Mouse (Mus musculus) left cerebral cortex, adult 2 months (tissue): ENCODE data around the gene Zfp518b. TPM values are rescaled to one million over a fixed set of nuclear protein-coding genes. Genes with fewer than 3 reads are reported as not detected.

ENCODE experiments used
- DNase-seq, 2 experiments: peaks; one replicate each; pipeline ENCODE4 v3.0.0; 2021 to 2022; ENCODE audit warnings: low spot score in 2 of 2, mixed read lengths in 1 of 2; ENCODE audit errors: extremely low spot score in 1 of 2
- H3K27ac ChIP-seq: fragments of 200-600 bp; 2 replicates; pipeline ENCODE4 v1.8.1; 2022
- H3K4me3 ChIP-seq: fragments of 200-600 bp; 2 replicates; pipeline ENCODE4 v1.8.1; 2022
- CTCF ChIP-seq: fragments of 200-600 bp; IDR thresholded peaks from 2 replicates; pipeline ENCODE4 v1.8.1; 2022; ENCODE audit warnings: antibody characterized with exemption, mild to moderate bottlenecking, moderate library complexity
- intact Hi-C: fragments of 180-260 bp; cut with DNase I; formaldehyde crosslinking; loops from one replicate; pipeline ENCODE4 v1.15.1; 2025
- total RNA-seq, 2 experiments: library from RNA; stranded (reverse); gene quantifications; 2 replicates each; pipeline ENCODE4 v1.2.3; 2021

Gene Zfp518b
- total RNA-seq, 2 experiments from 2014 or later: 12.4 to 14.4 TPM

GRCm38 (mm10) chr5:38658836-38659235 lies 25.8 kb downstream of the Zfp518b start:
- intact Hi-C loops: no loop called here
- Histone ChIP-seq H3K27ac (no peak overlapping the region), H3K4me3 (no peak overlapping the region)
- no peak for TF ChIP-seq CTCF
- DNase-seq: no peak

- DNase-seq: no peak
- H3K4me3 ChIP-seq: no peak overlapping the region
- TF ChIP-seq CTCF: no peak
- intact Hi-C loops: no loop called here
- no peak overlapping the region for H3K27ac ChIP-seq
Measured at GRCm38 (mm10) chr5:38656204-38656603, 28.4 kb downstream of the Zfp518b start.

- Histone ChIP-seq H3K27ac (no peak overlapping the region), H3K4me3 (no peak overlapping the region)
- intact Hi-C loops: no loop called here
- DNase-seq: no peak
- TF ChIP-seq CTCF: no peak
Measured at GRCm38 (mm10) chr5:38655421-38655928, 29.2 kb downstream of the Zfp518b start.

GRCm38 (mm10) chr5:38654571-38654970 lies 30.1 kb downstream of the Zfp518b start:
- no peak for DNase-seq
- peak; percentile 14 for TF ChIP-seq CTCF

GRCm38 (mm10) chr5:38653101-38653500 lies 31.5 kb downstream of the Zfp518b start:
- Histone ChIP-seq H3K27ac (no peak overlapping the region), H3K4me3 (no peak overlapping the region)
- no peak for DNase-seq
- TF ChIP-seq CTCF: no peak
- intact Hi-C loops: no loop called here

More at GRCm38 (mm10) chr5:38654571-38654970, 30.1 kb downstream of the Zfp518b start:
- intact Hi-C loops: no loop called here
- no peak overlapping the region for H3K27ac ChIP-seq
- H3K4me3 ChIP-seq: no peak overlapping the region

- no peak for DNase-seq
- intact Hi-C loops: no loop called here
- no peak for TF ChIP-seq CTCF
- no peak overlapping the region for H3K27ac ChIP-seq
- no peak overlapping the region for H3K4me3 ChIP-seq
Measured at GRCm38 (mm10) chr5:38651455-38651854, 33.2 kb downstream of the Zfp518b start.

GRCm38 (mm10) chr5:38641526-38641925 lies 43.1 kb downstream of the Zfp518b start:
- H3K4me3 ChIP-seq: no peak overlapping the region
- intact Hi-C loops: no loop called here
- TF ChIP-seq CTCF: no peak
- no peak overlapping the region for H3K27ac ChIP-seq
- DNase-seq: no peak

- TF ChIP-seq CTCF: no peak
- H3K4me3 ChIP-seq: no peak overlapping the region
- intact Hi-C loops: no loop called here
- no peak overlapping the region for H3K27ac ChIP-seq
- DNase-seq: no peak
Measured at GRCm38 (mm10) chr5:38636301-38636749, 48.3 kb downstream of the Zfp518b start.

GRCm38 (mm10) chr5:38635696-38636095 lies 48.9 kb downstream of the Zfp518b start:
- TF ChIP-seq CTCF: no peak
- Histone ChIP-seq H3K4me3 (no peak overlapping the region), H3K27ac (no peak overlapping the region)
- DNase-seq: no peak
- intact Hi-C loops: no loop called here

GRCm38 (mm10) chr5:38634321-38635164 lies 50.1 kb downstream of the Zfp518b start:
- H3K4me3 ChIP-seq: no peak overlapping the region
- no peak for TF ChIP-seq CTCF
- H3K27ac ChIP-seq: no peak overlapping the region
- intact Hi-C loops: no loop called here
- DNase-seq: no peak

- intact Hi-C loops: loop anchor here (1.0 kb wide), 2 partner anchors 52 to 325 kb away; no protein-coding TSS in a partner anchor
Measured at GRCm38 (mm10) chr5:38632463-38633449, 51.9 kb downstream of the Zfp518b start.

More at GRCm38 (mm10) chr5:38632463-38633449, 51.9 kb downstream of the Zfp518b start:
- DNase-seq: peak; percentile 73 to 79
- H3K4me3 ChIP-seq: no peak overlapping the region
- peak; percentile 77 for TF ChIP-seq CTCF
- H3K27ac ChIP-seq: no peak overlapping the region
